Mouse (Mus musculus): ENCODE measurements at regions not wholly inside any gene's neighbourhood (a gene's known extent, or its start where the extent isn't known, plus 50 kb on each side); places are given as distances from the start of the nearest gene placed in this dataset.

- DNase-seq (ENCODE audit: low spot score in 2 of 2) = no peak
Measured at GRCm38 (mm10) chr10:46329052-46329451, 751.4 kb downstream of the Hace1 start.

DNA sequence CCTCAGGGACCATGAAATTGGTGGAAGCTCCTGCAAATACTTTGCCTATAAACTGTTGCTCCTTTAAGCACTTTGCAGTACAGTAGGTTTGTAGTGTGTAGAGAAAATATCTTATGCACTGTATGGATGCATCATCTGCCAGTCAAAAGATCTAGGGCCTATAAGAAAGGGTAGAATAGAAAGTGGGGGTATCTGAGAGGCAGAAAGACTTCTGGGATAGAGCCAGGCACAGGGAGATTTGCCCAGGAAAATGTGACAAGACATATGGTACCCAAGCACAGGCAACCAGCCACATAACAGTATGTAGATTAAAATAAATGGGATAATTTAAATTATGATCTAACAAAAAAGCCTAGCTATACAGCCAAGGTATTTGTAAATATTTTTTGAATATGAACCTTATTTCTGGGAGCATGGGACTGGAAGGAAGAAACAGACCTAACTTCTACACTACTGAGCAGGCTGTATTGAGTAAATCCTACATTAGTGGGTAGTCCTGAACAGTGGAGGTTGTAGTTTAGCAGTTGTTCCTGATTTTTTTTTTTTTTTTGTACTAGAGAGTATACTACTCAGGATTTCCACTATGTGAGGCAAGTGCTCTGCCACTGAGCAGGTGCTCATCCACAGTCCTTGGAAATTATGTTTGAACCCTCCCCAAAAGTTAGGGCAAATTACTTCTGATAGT is 754.1 kb downstream of the Hace1 start:
- DNase-seq (ENCODE audit: low spot score in 2 of 2) = no peak

GRCm38 (mm10) chr10:46333231-46333630 is 755.6 kb downstream of the Hace1 start:
- no peak for DNase-seq (ENCODE audit: low spot score in 2 of 2)

DNA sequence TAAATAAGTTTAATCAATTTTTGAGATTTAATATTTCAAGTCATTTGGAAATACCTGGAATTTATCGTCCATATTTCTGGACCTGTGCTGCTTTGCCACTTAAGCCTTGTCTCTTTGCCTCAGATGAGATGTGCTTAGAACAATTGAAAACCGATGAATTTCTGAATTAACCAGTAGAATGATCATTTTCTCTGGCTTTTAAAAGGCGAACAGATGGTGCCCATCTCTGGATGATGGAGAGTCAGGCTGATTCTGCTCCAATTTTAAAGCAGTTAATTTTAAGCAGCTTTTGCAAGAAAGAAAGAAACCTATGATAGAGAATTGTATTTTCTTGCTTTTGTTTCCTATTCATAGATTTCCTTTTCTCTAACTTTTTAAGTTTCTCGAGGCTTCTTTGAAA is 767.7 kb downstream of the Hace1 start:
- no peak for DNase-seq (ENCODE audit: low spot score in 2 of 2)

DNA sequence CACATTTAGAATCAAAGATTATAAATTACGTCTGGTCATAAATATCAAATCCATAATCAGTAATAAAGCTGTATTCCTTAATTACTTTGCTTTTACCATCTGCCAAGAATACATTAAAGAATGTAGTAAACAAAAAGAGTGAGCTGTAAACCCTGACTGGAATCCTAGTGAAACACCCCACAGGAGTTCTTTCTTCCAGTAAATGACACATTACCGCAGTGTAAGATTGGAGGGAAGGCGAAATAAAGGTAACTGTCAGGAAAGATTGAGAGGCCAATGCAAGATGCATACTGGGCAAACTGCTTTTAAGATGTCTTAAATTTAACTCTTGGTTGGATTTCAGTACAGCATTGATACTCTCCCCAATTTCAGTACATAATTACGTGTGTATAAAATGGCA is 772.0 kb downstream of the Hace1 start:
- no peak for DNase-seq (ENCODE audit: low spot score in 2 of 2)

DNA sequence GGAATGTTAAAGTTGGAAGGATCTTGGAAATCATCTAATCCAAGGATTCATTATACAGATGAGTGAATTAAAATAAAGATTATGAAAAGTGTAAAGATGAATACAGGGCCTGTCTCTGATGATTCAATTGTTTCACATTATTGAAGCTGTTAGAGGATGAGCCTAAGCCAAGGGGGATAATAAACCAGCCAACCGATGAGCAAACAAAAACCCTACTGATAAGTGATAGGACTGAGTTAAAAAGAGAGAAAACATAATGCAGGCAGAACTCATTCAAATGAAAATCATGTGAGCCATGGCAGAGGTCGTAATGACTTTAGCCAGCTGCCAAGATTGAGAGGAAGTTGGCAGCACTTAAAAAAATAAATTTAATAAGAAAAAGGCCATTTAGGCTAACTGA is 772.6 kb downstream of the Hace1 start:
- no peak for DNase-seq (ENCODE audit: low spot score in 2 of 2)

GRCm38 (mm10) chr10:46356775-46357174 is 779.1 kb downstream of the Hace1 start:
- no peak for DNase-seq (ENCODE audit: low spot score in 2 of 2)

- DNase-seq (ENCODE audit: low spot score in 2 of 2) = no peak
Measured at GRCm38 (mm10) chr10:46373715-46374475, 796.3 kb downstream of the Hace1 start.

- no peak for DNase-seq (ENCODE audit: low spot score in 2 of 2)
Measured at GRCm38 (mm10) chr10:46374646-46375045, 797.0 kb downstream of the Hace1 start.

GRCm38 (mm10) chr10:46397089-46397488 is 819.5 kb downstream of the Hace1 start:
- no peak for DNase-seq (ENCODE audit: low spot score in 2 of 2)

DNA sequence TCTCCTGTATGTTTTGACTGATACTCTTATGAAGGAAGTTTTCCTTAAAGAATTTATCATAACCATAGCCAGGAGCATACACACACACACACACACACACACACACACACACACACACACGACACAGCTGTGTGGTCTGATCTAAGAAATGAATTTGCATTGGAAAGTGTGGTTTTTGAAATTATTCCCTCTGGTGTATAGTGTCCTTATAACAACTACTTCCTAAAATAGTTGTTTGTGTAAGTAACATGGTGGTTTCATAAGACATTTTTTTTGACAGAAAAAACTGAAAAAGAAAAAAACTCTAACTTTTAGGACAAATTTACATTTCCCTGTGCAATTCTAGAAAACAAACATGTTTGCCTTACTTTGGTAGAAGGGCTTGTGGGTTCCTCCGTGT is 826.3 kb downstream of the Hace1 start:
- DNase-seq (ENCODE audit: low spot score in 2 of 2) = no peak

Measured in spleen, postnatal 10 days (tissue).